Mouse (Mus musculus) forelimb bud, embryonic 11.5 days (tissue): ENCODE results near the gene Clec4a1.
A peak's percentile ranks its signal among the peaks of the same experiment; 100 is the strongest.

ENCODE experiments used
- DNase-seq: peaks from one replicate; pipeline ENCODE4 v3.0.0-alpha.2; 2012; ENCODE audit warnings: low read depth, low spot score

Gene Clec4a1

DNA sequence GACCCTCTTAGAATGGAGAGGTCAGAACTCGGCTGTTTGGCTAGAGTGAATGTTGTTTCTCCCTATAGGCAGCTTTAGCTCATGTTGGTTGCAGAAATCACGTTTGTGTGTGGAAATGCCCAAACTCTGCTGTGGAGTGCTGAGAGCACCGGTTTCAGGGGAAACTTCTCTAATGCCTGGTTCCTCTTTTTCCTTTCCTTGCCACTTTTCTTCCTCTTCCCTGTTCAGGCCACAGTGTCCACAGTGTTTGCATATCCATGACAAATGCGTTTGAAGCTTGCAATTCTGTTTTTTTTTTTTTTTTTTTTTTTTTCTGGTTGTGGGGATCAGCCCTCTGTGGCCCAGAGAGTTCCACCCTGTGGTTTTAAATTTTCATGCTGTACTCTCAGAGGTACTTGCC lies at the start of gene Clec4a1:
TSS of gene Clec4a1 (plus strand) at position 398 of the 400 bp plus-strand sequence.
- no peak for DNase-seq

DNA sequence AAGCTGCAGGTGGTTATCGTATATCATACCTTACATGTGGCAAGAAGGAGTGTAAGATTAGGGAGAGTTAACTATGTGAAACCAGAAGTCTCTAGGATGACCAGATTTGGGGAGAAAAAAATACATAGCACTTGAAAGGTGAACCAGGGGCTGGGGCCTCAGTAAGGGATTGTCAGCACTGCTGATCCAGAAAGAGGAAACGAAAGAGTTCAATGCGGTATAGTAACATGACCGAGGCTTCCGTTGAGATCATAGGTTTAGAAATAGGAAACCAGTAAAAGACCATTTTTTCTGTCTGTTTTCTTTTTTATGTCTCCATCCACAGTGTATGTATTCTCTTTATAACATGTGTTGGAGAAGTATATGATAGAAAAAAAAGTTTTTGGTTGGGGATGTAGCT lies 48.8 kb upstream of the Clec4a1 start:
- DNase-seq, result no peak

DNA sequence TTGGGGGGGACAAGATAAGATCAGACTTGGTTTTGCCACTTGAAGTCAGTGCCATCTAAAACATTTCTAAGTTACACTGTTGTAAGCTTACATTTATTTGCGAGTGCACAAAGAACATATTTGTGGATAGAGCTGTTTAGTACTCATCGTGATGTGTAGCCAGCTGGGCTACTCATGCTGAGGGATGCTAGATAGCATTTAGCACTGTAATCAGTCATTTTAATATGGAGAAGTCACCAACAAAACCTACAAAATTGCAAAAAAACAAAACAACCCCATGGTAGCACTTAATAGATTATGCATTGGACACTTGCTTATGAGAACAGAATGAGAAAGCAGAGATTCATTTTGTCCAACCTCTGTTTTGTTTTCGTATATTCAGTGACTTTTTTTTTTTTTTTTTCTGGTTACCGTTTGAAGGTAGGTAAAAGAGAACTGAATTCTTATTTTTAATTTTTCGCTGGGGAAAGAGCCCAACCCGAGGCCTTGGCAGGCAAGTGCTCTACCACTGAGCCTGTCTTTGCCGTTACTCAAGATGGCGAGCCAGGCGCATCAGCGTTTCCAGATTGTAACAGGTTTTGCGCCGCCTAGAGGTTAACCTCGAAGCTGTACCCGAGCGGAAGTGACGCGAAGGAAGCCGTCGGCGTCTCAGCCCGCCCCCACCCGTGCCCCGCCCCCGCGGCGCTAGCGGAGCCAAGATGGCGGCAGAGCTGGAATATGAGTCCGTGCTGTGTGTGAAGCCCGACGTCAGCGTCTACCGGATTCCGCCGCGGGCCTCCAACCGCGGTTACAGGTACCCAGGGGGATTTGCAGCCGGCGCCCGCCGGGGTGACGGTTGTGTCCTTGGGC lies 47.6 kb upstream of the Clec4a1 start, which contains the start of gene Necap1:
TSS of gene Necap1 (plus strand) at position 604 of the 849 bp plus-strand sequence.
- DNase-seq, result peak; percentile 96

DNA sequence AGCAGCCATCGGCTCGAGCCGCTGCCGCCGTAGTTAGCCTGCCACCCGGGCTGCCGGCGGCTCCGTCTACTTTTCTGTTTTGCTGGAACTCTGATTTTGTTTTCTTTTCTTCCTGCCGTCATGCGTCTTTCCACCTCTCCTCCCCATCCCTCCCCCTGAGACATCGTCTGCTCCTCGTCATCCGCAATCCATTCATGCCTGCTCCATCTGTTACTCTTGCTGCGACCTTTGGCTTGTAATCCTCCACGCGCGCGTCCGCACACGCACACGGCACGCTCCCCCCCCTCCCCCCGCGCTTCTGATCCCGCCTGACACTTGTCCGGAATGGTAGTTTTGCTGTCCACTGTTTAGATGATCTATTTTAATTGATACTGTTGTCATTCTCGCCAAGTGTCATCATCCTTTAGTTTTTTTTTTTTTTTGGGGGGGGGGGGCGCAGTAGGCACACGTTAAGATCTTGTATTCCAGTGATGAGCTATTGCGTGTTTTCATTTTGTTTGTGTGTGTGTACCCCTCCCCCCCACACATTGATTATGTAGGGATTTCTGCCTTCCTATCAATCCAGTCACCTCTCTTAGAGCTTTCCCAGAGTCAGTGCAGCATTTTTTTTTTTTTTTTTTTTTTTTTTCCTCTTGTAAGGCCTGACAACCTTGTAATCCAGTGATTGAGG lies 46.8 kb upstream of the Clec4a1 start:
- peak; percentile 25 for DNase-seq

DNA sequence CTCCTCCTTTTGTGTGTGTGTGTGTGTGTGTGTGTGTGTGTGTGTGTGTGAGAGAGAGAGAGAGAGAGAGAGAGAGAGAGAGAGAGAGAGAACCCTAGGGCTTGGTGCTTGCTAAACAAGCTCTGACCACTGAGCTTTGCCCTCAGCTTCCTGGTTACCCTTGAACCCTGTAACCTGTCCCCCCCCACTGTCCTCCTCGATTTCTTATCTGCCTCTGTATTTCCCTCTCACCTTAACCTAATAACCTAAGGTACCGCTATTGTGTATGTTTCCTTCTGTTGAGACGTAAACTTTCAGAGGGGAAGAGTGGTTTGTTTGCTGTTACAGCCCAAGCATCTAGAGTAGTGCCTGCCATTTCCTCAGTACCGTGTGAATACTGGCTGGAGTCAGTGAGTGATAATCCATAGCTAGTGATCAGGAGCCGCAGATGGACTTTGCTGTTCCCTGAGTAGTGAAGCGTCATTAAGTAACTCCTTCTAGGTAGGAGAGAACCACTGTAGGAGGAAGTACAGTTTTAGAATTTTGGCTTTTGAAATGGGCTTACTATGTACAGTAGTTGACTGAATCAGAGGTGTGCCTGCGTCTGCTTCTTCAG lies 42.4 kb upstream of the Clec4a1 start:
- no peak for DNase-seq

DNA sequence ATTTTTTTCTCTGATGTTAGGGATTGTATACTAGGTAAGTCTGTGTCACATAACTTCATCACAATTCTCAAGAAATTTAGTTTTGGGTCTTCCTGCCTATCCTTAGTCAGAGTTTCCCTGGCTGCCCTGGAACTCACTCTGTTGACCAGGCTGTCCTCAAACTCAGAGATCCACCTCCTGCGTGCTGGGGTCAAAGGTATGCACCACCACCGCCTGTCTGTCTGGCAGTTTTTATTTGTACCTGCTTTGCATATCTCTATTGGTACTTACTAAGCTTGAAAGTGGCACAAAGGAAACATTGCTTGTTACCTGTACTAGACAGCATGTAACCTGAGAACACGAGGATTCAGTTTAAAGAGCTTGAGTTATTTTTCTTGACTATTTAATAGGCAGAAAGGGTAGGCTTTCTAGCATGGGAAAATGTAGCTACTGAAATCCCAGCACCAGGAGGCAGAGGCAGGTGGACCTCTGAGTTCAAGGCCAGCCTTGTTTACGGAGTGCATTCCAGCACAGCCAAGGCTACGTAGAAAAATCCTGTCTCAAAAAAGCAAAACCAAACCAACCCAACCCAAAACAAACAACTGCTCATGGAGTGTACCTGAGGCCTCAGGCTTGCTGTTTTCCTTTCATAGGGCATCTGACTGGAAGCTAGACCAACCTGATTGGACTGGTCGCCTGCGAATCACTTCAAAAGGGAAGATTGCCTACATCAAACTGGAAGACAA lies 41.7 kb upstream of the Clec4a1 start:
- DNase-seq, result no peak

DNA sequence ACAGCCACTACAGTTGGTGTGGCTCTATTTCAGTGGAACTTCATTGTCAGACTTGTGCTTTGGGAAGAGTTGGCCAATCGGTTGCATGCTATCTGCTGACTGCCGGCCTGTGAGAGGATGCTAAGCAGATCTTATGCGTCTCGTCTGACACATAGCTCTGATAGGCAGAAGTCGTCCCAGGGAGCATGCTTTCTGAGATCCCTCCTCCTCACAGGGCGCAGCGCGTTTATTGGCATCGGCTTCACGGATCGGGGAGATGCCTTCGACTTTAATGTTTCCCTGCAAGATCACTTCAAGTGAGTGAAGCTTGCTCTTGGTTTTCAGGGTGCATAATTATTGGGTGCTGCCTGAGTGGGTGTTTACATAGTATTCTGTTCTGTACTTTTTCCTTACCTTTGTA lies 40.4 kb upstream of the Clec4a1 start:
- no peak for DNase-seq

DNA sequence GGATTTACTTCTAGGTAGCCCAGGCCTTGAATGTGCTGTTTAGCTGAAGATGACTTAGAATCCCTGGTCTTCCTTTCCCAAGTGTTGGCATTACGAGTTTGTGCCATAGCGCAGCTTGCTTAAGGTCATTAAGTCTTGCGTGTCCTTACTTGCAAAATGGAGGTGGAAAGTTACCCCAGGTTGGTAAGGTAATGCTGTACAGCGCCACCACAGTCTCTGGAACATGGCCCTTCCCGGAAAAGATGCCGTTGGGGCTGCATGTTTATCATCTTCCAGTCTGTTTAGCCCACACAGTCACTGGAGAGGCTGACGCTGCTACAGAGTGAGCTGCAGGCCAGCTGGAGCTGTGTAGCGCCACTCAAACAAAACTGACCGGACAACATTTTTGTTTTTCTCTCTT lies 38.0 kb upstream of the Clec4a1 start:
- no peak for DNase-seq

DNA sequence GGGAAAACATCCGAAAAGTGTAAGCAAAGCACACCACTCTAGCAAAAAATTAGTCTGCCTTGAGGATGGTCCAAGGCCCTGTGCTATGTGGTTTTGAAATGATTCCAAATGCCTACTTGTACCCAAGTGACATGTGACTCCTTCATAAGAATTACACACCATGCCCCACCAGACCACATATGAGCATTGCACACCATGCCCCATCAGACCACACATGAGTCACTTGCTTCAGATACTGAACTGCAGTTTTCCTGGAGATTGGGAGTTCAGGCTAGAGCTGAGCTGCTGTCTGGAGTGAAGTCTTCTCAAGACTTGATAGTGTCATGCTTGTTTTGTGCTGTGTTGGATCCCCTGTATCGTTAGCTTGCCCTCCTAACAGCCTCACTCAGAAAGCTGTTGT lies 32.0 kb upstream of the Clec4a1 start:
- no peak for DNase-seq

DNA sequence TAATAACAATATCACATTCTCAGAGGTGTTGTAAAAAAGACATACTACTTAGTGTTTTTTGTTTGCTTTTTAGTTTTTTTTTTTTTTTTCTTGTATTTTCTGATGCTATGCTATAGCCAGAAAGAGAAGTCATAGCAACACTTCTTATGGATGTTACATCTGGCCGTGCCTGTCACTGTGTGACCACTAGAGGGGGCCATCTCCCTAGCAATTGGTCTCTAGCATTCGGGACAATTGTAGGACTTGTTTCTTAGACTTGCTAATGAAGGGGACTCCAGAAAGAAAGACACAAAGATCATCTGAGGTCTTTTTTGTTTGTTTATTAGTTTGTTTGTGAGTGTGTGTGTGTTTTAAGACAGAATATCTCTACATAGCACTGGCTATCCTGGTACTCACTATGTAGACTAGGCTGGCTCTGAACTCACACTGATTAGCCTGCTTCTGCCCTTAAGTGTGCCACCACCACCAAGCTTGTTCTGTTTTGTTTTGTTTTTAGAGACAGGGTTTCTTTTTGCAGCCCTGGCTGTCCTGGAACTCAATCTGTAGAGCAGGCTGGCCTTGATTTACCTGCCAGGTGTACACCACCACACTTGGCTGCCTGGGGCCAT lies 29.1 kb upstream of the Clec4a1 start:
- peak; percentile 57 for DNase-seq

DNA sequence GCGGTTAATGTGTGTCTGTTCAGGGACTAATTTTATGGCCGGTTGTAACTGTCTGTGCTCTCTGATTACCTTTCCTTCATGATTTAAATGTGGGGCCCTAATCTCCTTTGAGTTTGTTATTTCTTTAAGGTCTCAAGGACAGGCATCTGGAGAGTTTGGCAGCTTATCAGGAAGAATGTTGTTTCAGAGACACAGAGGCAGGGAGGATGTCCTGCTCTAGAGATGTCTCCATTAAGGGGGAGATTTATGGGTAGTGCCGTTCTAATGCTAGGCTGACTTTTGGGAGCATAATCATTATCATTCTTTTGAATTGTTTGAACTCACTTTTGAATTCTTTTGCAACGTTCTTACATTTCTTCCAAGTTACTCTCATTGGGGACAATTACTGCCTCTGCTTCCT lies 1.7 kb upstream of the Clec4a1 start:
- DNase-seq, result no peak

DNA sequence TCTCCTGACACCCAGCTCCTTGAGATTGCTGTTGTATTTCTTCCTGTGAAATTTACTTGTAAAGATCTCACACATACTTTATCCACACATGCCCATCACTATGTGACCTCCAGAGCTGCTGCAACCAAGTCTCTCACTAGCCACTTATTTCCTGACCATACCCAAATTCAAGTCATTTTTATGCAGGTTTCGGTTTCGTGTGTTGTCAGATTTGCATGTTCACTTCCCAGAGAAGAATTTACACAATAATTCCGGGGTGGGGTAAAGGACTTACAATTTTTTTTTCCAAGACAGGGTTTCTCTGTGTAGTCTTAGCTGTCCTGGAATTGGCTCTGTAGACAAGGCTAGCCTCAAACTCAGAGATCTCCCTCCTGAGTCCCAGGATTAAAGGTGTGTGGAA lies 13.2 kb downstream of the Clec4a1 start:
- DNase-seq, result no peak

DNA sequence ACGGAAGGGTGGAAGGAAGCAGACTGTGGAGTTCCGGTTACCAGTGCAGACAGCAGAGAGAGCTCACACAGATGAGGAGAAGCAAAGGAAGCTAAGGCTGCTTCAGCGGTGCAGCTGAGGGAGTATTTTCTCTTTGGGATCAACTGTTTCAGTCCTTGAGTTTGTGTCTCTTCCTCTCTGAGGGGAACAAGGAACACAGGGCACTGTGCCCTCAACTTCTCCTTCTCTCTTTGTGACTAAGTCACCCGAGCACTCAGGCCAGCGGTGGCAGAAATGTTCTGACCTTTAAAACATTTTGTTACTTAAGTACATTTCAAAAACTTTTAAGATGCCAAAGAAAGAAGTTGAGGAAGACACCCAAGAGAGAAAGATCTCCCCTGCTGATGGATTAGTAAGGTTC lies 18.0 kb downstream of the Clec4a1 start:
- no peak for DNase-seq

DNA sequence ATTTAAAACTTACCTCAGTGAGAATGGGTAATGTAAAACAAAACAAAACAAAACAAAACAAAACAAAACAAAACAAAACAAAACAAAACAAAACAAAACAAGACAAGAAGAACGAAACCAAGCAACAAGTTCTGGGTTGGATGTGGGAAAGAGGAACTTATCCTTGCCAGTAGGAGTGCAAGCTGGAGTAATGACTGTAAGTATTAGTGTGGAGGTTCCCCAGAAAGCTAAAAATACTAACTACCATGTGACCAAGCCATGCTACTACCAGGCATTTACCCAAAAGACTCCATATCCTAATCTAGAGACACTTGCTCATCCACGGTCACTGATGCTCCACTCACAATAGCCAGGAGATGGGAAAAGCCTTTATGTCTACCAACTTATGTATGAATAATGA lies 25.1 kb downstream of the Clec4a1 start:
- DNase-seq, result no peak

DNA sequence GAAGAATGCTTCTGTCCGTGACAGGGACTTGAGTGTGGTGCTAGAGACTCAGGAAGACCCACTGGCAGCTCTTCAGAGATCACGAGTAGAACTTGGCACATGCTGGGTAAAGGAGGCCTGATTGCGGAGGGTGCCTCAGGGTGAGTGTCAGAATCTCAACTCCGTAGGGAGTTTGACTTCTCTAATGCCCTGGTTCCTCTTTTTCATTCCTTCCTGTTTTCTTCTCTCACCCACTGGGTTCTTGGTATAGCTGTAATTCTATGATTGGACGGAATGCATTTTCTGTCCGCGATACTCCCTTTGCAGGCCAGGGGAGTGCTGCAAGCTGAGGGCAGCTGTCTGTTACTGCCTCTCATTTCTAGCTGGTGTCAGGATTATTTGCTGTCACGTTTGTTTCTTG lies 30.8 kb downstream of the Clec4a1 start, which contains the start of gene Clec4a3:
TSS of gene Clec4a3 (plus strand) at position 115 of the 400 bp plus-strand sequence.
- DNase-seq, result no peak

DNA sequence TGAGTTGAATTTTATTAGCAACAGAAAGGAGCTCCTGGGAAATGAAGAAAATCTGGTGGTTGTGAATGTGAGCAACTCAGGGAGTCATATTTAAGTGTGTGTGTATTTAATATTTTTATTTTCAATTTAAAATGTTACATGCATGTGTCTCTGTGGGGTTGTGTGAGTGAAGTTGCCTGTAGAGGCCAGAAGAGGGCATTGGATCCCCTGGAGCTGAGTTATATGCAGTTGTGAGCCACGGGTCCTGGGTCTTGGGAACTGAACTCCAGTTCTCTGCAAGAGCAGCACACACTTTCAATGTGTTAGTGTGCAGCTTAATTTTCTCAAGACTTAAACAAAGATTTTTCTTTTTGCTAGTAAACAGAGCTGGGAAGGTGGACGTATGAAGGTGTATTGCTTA lies 42.9 kb downstream of the Clec4a1 start:
- no peak for DNase-seq

DNA sequence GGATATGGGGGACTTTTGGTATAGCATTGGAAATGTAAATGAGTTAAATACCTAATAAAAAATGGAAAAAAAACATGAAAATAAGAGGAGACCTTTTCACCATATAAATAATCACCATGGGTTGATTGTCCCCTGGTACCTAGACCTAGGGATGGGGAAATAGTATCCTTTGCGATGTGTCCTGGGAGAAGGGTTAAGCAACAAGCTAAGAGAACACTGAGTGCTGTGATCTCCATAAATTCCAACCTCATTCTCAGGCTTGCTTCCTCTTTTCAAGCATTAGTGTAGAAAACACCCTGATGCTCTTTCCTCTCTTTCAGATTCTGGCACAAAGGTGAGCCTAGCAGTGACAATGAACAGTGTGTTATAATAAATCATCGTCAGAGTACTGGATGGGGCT lies 47.4 kb downstream of the Clec4a1 start:
- DNase-seq, result no peak
